Mouse (Mus musculus): ENCODE data around the gene Tmem117. TPM values are rescaled to one million over a fixed set of nuclear protein-coding genes. Genes with fewer than 3 reads are reported as not detected.
A peak's percentile ranks its signal among the peaks of the same experiment; 100 is the strongest.

Gene Tmem117
- total and polyA plus RNA-seq, 2 experiments from 2014 or later = 11.6 to 13.8 TPM

DNA sequence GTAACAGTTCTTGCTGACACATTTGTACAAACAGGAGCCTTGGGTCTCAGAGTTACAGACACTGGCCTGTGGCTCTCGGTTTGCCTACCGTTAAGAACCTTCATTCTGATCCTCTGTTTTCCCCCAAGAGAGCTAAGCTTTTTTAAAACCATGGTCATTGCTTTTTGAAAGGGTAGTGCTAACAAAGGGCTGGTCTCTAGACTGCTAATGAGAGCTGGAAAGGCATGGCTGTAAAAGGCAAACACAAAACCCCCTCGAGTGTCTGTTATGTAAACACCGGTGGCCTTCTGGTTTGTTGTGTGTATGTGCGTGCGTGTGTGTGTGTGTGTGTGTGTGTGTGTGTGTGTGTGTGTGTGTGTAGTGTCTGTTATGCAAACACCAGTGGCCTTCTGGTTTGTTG, 17.0 kb downstream of the Tmem117 start:
- no peak for TF ChIP-seq CTCF (IDR thresholded peaks at IDR 0.05; ENCODE audit: low read depth)
- Histone ChIP-seq H3K27ac (ENCODE audit: low read depth, low read length) (no peak overlapping the region), H3K4me3 (ENCODE audit: low read depth, low read length) (no peak overlapping the region), H3K4me1 (ENCODE audit: insufficient read depth) (peaks cover 11% of the 10 kb centered on the region; the same call in 1 of the 2 replicates), H3K9me3 (ENCODE audit: low read length) (no peaks in the 10 kb centered on the region), H3K9ac (no peak overlapping the region), H3K4me2 (ENCODE audit: low read depth) (no peak overlapping the region), H3K36me3 (ENCODE audit: insufficient read depth) (no peaks in the 10 kb centered on the region), H3K27me3 (ENCODE audit: insufficient read depth, low read length) (peaks cover 13% of the 10 kb centered on the region)
- 14% methylated on average over 6 of the region's 6 CpGs for WGBS
- no peak for ATAC-seq
- no peak for DNase-seq

DNA sequence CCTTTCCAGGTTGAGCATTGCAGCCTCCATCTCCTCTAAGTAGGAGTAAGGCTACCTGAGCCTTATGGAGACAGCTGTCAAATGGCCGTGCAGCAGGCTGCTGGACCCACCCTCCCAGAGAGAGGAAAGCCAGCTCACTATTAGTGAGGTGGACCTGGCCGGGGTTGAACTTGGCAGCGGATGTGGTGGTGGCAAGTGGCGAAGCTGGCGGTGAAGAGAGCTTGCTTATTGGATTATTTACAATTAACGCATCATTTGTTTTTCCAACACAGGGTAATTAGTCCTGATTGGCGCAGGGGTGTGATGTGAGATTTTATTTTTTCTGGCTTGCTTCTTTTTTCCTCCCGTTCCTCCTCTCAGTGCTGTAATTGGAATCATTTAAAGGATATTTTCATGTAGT, 19.4 kb downstream of the Tmem117 start:
- WGBS = 32% methylated on average over 8 of the region's 8 CpGs
- ATAC-seq = no peak
- H3K27me3 ChIP-seq (ENCODE audit: insufficient read depth, low read length) = peaks cover 9% of the 10 kb centered on the region; the same call in 1 of the 2 replicates
- DNase-seq = no peak
- no peak overlapping the region for H3K27ac ChIP-seq (ENCODE audit: low read depth, low read length)
- TF ChIP-seq CTCF (IDR thresholded peaks at IDR 0.05; ENCODE audit: low read depth) = no peak
- H3K4me2 ChIP-seq (ENCODE audit: low read depth) = no peak overlapping the region
- no peaks in the 10 kb centered on the region for H3K36me3 ChIP-seq (ENCODE audit: insufficient read depth)
- no peaks in the 10 kb centered on the region for H3K9me3 ChIP-seq (ENCODE audit: low read length)
- no peak overlapping the region for H3K4me3 ChIP-seq (ENCODE audit: low read depth, low read length)
- H3K9ac ChIP-seq = no peak overlapping the region
- H3K4me1 ChIP-seq (ENCODE audit: insufficient read depth) = peaks cover 19% of the 10 kb centered on the region; the same call in 1 of the 2 replicates

DNA sequence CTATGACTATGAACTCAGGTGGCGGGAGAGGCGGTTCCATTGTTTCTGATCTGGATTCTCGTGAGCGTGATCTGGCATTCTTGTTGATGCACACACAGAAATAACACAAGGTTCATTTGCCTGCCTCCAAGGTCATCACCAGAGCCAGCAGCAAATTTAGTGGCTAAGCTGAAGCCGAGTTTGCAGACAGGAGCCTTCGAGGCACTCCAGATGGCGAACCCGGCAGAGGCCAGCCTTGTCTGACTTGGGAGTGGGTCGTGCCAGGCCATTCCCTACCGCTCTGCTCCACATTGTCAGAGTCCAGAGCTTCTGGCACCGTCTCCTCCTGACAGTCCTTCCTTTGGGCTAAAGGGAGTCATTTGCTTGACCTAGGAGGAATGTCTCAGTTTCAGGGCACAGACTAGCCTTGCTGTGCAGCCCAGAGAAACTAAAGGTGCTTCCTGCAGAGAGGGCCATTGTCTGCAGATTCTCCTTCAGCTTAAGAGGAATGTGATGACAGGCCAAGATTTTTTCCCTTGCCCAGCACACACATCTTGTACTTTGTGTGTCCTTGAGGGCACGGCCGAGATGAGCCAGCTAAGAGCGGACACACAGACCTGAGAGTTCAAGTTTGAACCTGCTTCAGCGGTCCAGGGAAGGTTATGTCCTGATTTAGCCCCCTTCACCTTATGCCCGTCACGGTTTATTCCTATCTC, 20.2 kb downstream of the Tmem117 start:
- Histone ChIP-seq H3K9ac (no peak overlapping the region), H3K27ac (ENCODE audit: low read depth, low read length) (no peak overlapping the region), H3K4me1 (ENCODE audit: insufficient read depth) (peaks cover 19% of the 10 kb centered on the region; the same call in 1 of the 2 replicates), H3K9me3 (ENCODE audit: low read length) (no peaks in the 10 kb centered on the region), H3K36me3 (ENCODE audit: insufficient read depth) (no peaks in the 10 kb centered on the region), H3K4me3 (ENCODE audit: low read depth, low read length) (no peak overlapping the region), H3K27me3 (ENCODE audit: insufficient read depth, low read length) (peaks cover 9% of the 10 kb centered on the region; the same call in 1 of the 2 replicates), H3K4me2 (ENCODE audit: low read depth) (no peak overlapping the region)
- no peak for TF ChIP-seq CTCF (IDR thresholded peaks at IDR 0.05; ENCODE audit: low read depth)
- ATAC-seq (no peak), DNase-seq (no peak)
- 46% methylated on average over 17 of the region's 17 CpGs for WGBS

DNA sequence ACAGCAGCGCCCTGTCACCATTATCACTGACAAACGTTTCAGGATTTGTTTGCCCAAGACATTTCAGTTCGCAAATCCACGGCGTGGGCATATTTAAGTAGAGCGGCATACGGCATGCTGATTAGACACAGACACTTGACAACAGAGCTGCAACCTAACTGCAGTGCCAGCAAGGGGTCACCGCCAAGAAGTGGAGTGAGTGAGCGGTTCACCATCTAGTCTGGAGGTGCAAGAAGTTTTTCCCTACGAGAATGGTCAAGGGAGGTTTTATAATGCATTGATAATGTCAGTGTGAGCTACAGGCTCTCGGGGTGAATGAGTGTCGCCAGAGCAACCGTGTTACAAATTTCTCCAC, 20.7 kb downstream of the Tmem117 start:
- no peak overlapping the region for H3K4me2 ChIP-seq (ENCODE audit: low read depth)
- no peaks in the 10 kb centered on the region for H3K36me3 ChIP-seq (ENCODE audit: insufficient read depth)
- peaks cover 9% of the 10 kb centered on the region; the same call in 1 of the 2 replicates for H3K27me3 ChIP-seq (ENCODE audit: insufficient read depth, low read length)
- no peaks in the 10 kb centered on the region for H3K9me3 ChIP-seq (ENCODE audit: low read length)
- H3K4me3 ChIP-seq (ENCODE audit: low read depth, low read length) = no peak overlapping the region
- no peak overlapping the region for H3K27ac ChIP-seq (ENCODE audit: low read depth, low read length)
- H3K4me1 ChIP-seq (ENCODE audit: insufficient read depth) = peaks cover 19% of the 10 kb centered on the region; the same call in 1 of the 2 replicates
- no peak for ATAC-seq
- TF ChIP-seq CTCF (IDR thresholded peaks at IDR 0.05; ENCODE audit: low read depth) = no peak
- 46% methylated on average over 13 of the region's 13 CpGs for WGBS
- H3K9ac ChIP-seq = no peak overlapping the region
- DNase-seq = no peak

DNA sequence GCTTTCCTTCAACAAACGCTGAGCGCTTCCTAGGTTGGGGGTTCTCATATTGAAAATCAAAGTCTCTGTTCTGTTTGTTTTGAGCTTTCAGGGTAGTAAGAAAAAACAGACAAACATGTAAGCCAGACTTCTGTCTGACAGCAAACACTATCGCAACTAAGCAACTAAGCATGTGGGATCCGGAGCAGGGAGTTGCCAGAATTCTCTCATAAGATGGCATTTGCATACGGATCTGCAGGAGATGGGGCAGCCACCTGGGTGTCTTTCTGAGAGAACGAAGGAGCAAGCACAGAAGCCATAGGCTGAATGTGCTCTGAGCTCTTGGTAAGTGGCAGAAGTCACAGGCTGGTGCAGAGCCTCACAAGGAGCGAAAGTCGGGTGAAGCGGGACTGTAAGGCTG, 22.3 kb downstream of the Tmem117 start:
- no peak overlapping the region for H3K9ac ChIP-seq
- no peak for TF ChIP-seq CTCF (IDR thresholded peaks at IDR 0.05; ENCODE audit: low read depth)
- H3K9me3 ChIP-seq (ENCODE audit: low read length) = no peaks in the 10 kb centered on the region
- no peak overlapping the region for H3K27ac ChIP-seq (ENCODE audit: low read depth, low read length)
- H3K4me3 ChIP-seq (ENCODE audit: low read depth, low read length) = no peak overlapping the region
- DNase-seq (no peak), ATAC-seq (no peak; the same call in 1 of the 2 replicates)
- H3K27me3 ChIP-seq (ENCODE audit: insufficient read depth, low read length) = peaks cover 9% of the 10 kb centered on the region; the same call in 1 of the 2 replicates
- H3K4me1 ChIP-seq (ENCODE audit: insufficient read depth) = peaks cover 19% of the 10 kb centered on the region; the same call in 1 of the 2 replicates
- H3K36me3 ChIP-seq (ENCODE audit: insufficient read depth) = no peaks in the 10 kb centered on the region
- no peak overlapping the region for H3K4me2 ChIP-seq (ENCODE audit: low read depth)
- 57% methylated on average over 9 of the region's 9 CpGs for WGBS

DNA sequence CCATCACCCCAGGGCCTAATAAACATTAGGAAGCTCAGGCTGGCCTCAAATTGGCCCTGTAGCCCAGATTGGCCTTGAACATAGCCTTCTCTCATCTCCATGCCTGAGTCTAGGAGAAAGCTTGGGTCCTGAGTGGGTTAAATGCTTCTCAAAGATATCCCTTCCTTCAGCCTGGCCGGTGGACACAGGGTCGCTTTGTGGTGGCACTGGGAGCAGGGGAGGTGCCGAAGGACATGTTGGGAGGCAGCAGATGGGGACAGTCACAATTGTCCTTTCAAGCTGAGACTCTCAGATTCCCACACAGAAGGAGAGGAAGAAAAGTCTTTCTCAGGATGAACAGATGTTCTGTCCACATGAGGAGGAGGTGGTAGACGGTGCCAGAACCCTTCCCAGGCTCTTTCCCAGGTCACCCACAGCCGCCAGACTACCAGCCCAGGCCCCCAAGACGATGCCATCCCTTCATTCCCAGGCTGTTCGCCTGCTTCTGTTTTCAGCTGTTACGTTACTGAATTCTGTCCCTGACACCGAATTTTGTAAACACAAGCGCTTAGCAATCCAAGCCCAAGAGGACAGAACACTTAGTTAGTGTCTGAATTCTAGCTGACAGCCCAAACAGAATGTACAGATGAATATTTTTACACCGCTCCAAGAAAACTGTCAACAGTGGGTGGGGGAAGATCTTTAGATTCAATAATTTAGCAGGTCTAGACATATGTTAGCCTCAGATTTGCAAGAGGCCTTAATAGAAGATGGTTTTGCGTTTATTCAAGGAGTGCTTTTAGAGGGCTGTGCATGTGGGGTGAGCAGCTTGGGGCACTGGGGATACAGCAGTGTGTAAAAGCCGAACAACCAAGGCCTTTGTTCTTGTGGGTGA, 23.2 kb downstream of the Tmem117 start:
- no peaks in the 10 kb centered on the region for H3K9me3 ChIP-seq (ENCODE audit: low read length)

DNA sequence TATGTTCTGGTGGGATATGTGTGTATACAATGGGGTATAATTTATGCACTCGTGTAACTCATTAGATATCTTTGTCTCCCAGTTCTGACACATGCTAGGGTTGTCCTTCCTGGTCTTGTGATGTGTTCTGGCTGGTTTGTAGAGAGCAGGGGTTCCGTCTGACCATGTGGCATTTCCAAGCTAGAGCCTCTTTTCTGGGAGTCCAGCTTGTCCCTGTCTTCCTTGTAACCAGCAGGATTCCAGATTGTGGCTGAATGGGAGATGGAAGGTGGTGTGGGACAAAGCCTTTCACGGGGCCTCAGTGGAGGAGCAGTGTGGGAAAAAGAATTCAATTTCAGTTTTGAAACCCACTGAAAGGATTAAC, 23.8 kb downstream of the Tmem117 start:
- Histone ChIP-seq H3K27me3 (ENCODE audit: insufficient read depth, low read length) (peaks cover 9% of the 10 kb centered on the region; the same call in 1 of the 2 replicates), H3K9me3 (ENCODE audit: low read length) (no peaks in the 10 kb centered on the region), H3K36me3 (ENCODE audit: insufficient read depth) (no peaks in the 10 kb centered on the region), H3K4me3 (ENCODE audit: low read depth, low read length) (no peak overlapping the region), H3K4me1 (ENCODE audit: insufficient read depth) (peaks cover 19% of the 10 kb centered on the region; the same call in 1 of the 2 replicates), H3K9ac (no peak overlapping the region), H3K27ac (ENCODE audit: low read depth, low read length) (no peak overlapping the region), H3K4me2 (ENCODE audit: low read depth) (no peak overlapping the region)
- DNase-seq (no peak), ATAC-seq (no peak)
- WGBS = 40% methylated on average over 3 of the region's 3 CpGs
- TF ChIP-seq CTCF (IDR thresholded peaks at IDR 0.05; ENCODE audit: low read depth) = no peak

More for the DNA sequence above, 23.2 kb downstream of the Tmem117 start:
- no peak overlapping the region for H3K27ac ChIP-seq (ENCODE audit: low read depth, low read length)
- TF ChIP-seq CTCF (IDR thresholded peaks at IDR 0.05; ENCODE audit: low read depth) = no peak
- H3K9ac ChIP-seq = no peak overlapping the region
- WGBS = 53% methylated on average over 13 of the region's 13 CpGs
- H3K4me3 ChIP-seq (ENCODE audit: low read depth, low read length) = no peak overlapping the region
- H3K27me3 ChIP-seq (ENCODE audit: insufficient read depth, low read length) = peaks cover 9% of the 10 kb centered on the region; the same call in 1 of the 2 replicates
- H3K36me3 ChIP-seq (ENCODE audit: insufficient read depth) = no peaks in the 10 kb centered on the region
- peaks cover 19% of the 10 kb centered on the region; the same call in 1 of the 2 replicates for H3K4me1 ChIP-seq (ENCODE audit: insufficient read depth)
- peak; percentile 69 for ATAC-seq
- peak; percentile 61 for DNase-seq
- no peak overlapping the region for H3K4me2 ChIP-seq (ENCODE audit: low read depth)

All from forebrain, postnatal 0 days (tissue).